Mouse (Mus musculus): ENCODE data around the gene Pcca.

- TF ChIP-seq POLR2A (IDR thresholded peaks at IDR 0.05; ENCODE audit: borderline replicate concordance, insufficient read depth, low read length): no peak
- TF ChIP-seq CTCF (IDR thresholded peaks at IDR 0.05; ENCODE audit: borderline replicate concordance, insufficient read depth, low read depth, low read length): no peak
Observed at GRCm38 (mm10) chr14:122747860-122748842, 214.0 kb downstream of the Pcca start.
